Mouse (Mus musculus) CH12F3 (cell line): ENCODE data around the gene Abcc9.

Experiments
- in situ Hi-C: fragments of 300-500 bp; cut with MboI; formaldehyde crosslinking; loops from 2 replicates; pipeline ENCODE4 v1.14.3; 2020; ENCODE audit warnings: low sequenced_read_pairs

Gene Abcc9

GRCm38 (mm10) chr6:142701652-142702637, at the start of gene Abcc9:
Gene Abcc9, minus strand, starts transcription at chr6:142702315.
- in situ Hi-C loops: no loop called here

GRCm38 (mm10) chr6:142751365-142751764, 49.2 kb upstream of the Abcc9 start:
- in situ Hi-C loops: no loop called here

GRCm38 (mm10) chr6:142748057-142748708, 46.1 kb upstream of the Abcc9 start:
- in situ Hi-C loops: no loop called here

GRCm38 (mm10) chr6:142747165-142747564, 45.0 kb upstream of the Abcc9 start:
- in situ Hi-C loops: no loop called here

GRCm38 (mm10) chr6:142746765-142747164, 44.6 kb upstream of the Abcc9 start:
- in situ Hi-C loops: no loop called here

- in situ Hi-C loops: no loop called here
These were observed 43.4 kb upstream of the Abcc9 start for GRCm38 (mm10) chr6:142745484-142745883.

GRCm38 (mm10) chr6:142743193-142743592, 41.1 kb upstream of the Abcc9 start:
- in situ Hi-C loops: no loop called here

GRCm38 (mm10) chr6:142741763-142742162, 39.6 kb upstream of the Abcc9 start:
- in situ Hi-C loops: no loop called here

- in situ Hi-C loops: loop anchor here (5.0 kb wide), 1 partner anchor 216 kb away; no protein-coding TSS in a partner anchor
These were observed 36.5 kb upstream of the Abcc9 start for GRCm38 (mm10) chr6:142738637-142739036.

GRCm38 (mm10) chr6:142738225-142738624, 36.1 kb upstream of the Abcc9 start:
- in situ Hi-C loops: loop anchor here (5.0 kb wide), 1 partner anchor 216 kb away; no protein-coding TSS in a partner anchor

- in situ Hi-C loops: loop anchor here (5.0 kb wide), 1 partner anchor 213 kb away; no protein-coding TSS in a partner anchor
These were observed 33.3 kb upstream of the Abcc9 start for GRCm38 (mm10) chr6:142735302-142736005.

GRCm38 (mm10) chr6:142732567-142733290, 30.6 kb upstream of the Abcc9 start:
- in situ Hi-C loops: no loop called here

GRCm38 (mm10) chr6:142726032-142726431, 23.9 kb upstream of the Abcc9 start:
- in situ Hi-C loops: no loop called here

- in situ Hi-C loops: no loop called here
These were observed 19.6 kb upstream of the Abcc9 start for GRCm38 (mm10) chr6:142721731-142722130.

GRCm38 (mm10) chr6:142720641-142721040, 18.5 kb upstream of the Abcc9 start:
- in situ Hi-C loops: no loop called here

- in situ Hi-C loops: no loop called here
These were observed 16.1 kb upstream of the Abcc9 start for GRCm38 (mm10) chr6:142718167-142718566.

GRCm38 (mm10) chr6:142717186-142717585, 15.1 kb upstream of the Abcc9 start:
- in situ Hi-C loops: no loop called here

- in situ Hi-C loops: no loop called here
These were observed 12.9 kb upstream of the Abcc9 start for GRCm38 (mm10) chr6:142715026-142715425.

- in situ Hi-C loops: no loop called here
These were observed 9.0 kb upstream of the Abcc9 start for GRCm38 (mm10) chr6:142711106-142711505.

- in situ Hi-C loops: no loop called here
These were observed 8.6 kb upstream of the Abcc9 start for GRCm38 (mm10) chr6:142710690-142711089.
